Mouse (Mus musculus) layer of hippocampus, adult 8-10 months (tissue): ENCODE results near the gene Rgs21. TPM values are rescaled to one million over a fixed set of nuclear protein-coding genes. Genes with fewer than 3 reads are reported as not detected.

Experiments
- DNase-seq, 2 experiments: peaks; one replicate each; pipeline ENCODE4 v3.0.0; 2022; ENCODE audit warnings: low spot score in 2 of 2
- total RNA-seq, 4 experiments: library from RNA; stranded (reverse); gene quantifications; 2 replicates each; pipeline ENCODE4 v1.2.4; 2022

Gene Rgs21
- not detected for total RNA-seq

- no peak for DNase-seq
Observed at GRCm38 (mm10) chr1:144567567-144567966, at the start of gene Rgs21. Rgs21 (minus strand) TSS chr1:144567667.

GRCm38 (mm10) chr1:144604071-144604470 lies 36.6 kb upstream of the Rgs21 start:
- no peak for DNase-seq

GRCm38 (mm10) chr1:144602987-144603386 lies 35.5 kb upstream of the Rgs21 start:
- DNase-seq = no peak

- DNase-seq = no peak
Observed at GRCm38 (mm10) chr1:144579321-144579720, 11.9 kb upstream of the Rgs21 start.

- no peak for DNase-seq
Observed at GRCm38 (mm10) chr1:144572972-144573371, 5.5 kb upstream of the Rgs21 start.

- no peak for DNase-seq
Observed at GRCm38 (mm10) chr1:144569905-144570304, 2.4 kb upstream of the Rgs21 start.

GRCm38 (mm10) chr1:144545142-144545541 lies 22.3 kb downstream of the Rgs21 start:
- DNase-seq = no peak

GRCm38 (mm10) chr1:144544497-144544961 lies 22.9 kb downstream of the Rgs21 start:
- peak in 1 of 2 experiments; percentile 3 for DNase-seq

GRCm38 (mm10) chr1:144531746-144532145 lies 35.7 kb downstream of the Rgs21 start:
- DNase-seq = no peak

- DNase-seq = peak in 1 of 2 experiments; percentile 33
Observed at GRCm38 (mm10) chr1:144517878-144518426, 49.5 kb downstream of the Rgs21 start.

GRCm38 (mm10) chr1:144502241-144502640 lies 65.2 kb downstream of the Rgs21 start:
- no peak for DNase-seq

- no peak for DNase-seq
Observed at GRCm38 (mm10) chr1:144500423-144500822, 67.0 kb downstream of the Rgs21 start.

- DNase-seq = no peak
Observed at GRCm38 (mm10) chr1:144499719-144500118, 67.7 kb downstream of the Rgs21 start.

- DNase-seq = no peak
Observed at GRCm38 (mm10) chr1:144498725-144499124, 68.7 kb downstream of the Rgs21 start.

GRCm38 (mm10) chr1:144498051-144498450 lies 69.4 kb downstream of the Rgs21 start:
- DNase-seq = no peak

GRCm38 (mm10) chr1:144493336-144493735 lies 74.1 kb downstream of the Rgs21 start:
- no peak for DNase-seq

GRCm38 (mm10) chr1:144488223-144488835 lies 79.1 kb downstream of the Rgs21 start:
- no peak for DNase-seq

Other genes starting within 250 kb of the Rgs21 start
- under 1 TPM in 3 of 4 experiments, not detected in 1; 0.18 to 0.35 (median 0.20) TPM for gene Rgs18, start 207.8 kb upstream of the Rgs21 start, total RNA-seq